Mouse (Mus musculus) mouse embryonic stem cell (cell line): ENCODE results near the gene Osr1.

ENCODE experiments used
- in situ Hi-C, 2 experiments: fragments of 300-500 bp; cut with MboI; formaldehyde crosslinking; loops; 1 replicate in 1 of 2; 3 replicates in 1 of 2; pipeline ENCODE4 v1.14.3; 2019 to 2020; ENCODE audit warnings: low sequenced_read_pairs in 2 of 2, low pct_unique_long_range_greater_than_20kb in 1 of 2, mixed read lengths in 1 of 2; ENCODE audit not compliant: unreplicated experiment in 1 of 2

The Osr1 gene

DNA sequence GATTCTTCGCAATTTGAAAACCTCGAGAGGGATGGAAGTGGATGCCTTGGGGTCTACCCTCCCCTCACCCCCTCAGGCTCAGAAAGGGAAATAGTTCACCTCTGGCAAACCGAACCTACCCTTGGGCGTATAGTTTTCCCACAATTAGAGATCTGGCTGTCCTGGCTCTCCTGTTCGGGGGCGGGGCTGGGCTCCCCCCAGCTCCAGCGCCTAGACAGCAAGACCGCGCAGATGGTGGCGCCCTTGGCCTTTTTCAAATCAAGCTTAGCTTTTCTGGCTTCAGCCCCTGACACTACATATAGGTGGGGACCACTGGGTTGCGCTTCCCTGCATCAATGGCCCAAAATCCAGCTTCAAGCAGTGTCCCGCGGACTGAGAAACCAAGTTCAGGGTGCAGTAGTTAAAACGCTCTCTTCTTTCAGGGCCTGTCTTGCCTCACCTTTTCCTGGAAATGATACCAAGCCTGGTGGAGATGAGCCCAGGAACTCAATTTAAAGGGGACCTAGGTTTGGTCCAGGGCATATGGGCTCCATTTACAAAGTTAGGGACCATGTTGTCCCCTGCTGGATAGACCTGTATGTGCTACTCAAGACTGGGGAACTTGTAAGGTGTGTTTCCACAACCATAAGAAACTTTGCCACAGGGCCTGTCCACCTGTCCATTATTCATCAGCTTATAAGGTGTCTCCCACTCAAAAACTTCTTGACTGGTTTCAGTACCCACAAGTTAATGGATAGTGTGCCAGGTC lies 12.5 kb downstream of the Osr1 start:
- in situ Hi-C loops = loop anchor here (25.0 kb wide), 2 partner anchors 820 to 855 kb away; partner anchors contain the start of gene Sdc1 (in 1 of the 2)

DNA sequence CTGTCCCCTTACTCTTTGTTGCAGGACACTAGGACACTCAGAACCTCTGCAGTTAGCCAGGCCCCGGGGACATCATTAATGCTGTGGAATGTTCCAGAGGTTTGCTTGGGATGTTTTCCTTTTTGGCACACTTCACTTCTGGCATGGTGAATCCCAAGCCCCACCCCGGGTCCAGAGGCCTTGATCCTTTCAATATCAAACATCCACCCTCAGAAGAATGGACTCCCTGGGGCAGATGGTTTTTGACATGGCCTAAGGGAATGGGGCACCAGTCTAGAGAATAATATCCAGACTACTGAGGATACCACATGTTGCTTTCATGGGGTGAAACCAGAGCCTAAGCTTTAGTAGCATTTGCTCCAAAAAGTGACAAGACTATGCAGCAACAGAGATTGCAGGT lies 13.5 kb downstream of the Osr1 start:
- in situ Hi-C loops = loop anchor here (25.0 kb wide), 2 partner anchors 821 to 854 kb away; partner anchors contain the start of gene Sdc1 (in 1 of the 2)

DNA sequence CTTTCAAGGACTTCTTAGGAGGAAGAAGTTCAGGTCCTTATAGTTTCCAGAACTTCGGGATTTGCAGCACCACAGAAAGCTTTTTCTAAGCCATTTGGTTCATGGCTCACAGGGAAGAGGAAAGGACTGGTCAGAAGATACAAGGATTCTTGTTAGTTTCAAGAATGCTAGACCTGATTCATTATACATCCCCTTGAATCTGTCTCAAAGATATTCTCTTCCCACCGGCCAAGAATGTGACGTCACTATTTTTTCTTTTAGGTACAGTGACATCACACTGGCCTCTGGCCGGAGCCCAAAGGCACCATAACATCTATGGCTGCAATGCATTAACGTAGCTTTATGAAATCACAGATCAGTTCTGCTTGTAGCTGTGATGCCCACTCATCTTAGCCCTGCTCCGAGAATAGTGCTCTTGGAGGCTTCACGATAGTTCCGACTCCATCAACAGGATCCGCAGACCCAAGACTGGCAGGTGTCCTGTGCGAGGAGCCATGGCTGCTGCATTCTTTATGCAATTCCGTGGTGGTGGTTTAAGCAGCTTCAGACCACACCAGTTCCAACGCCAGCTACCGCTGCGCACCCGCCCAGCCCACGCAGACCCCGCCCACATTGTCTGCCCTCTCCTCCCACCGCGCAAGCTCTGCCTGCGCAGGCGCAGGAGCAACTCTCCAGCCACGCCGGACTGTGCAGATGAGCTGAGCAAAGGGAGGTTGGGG lies 14.6 kb downstream of the Osr1 start:
- in situ Hi-C loops = loop anchor here (25.0 kb wide), 2 partner anchors 822 to 853 kb away; partner anchors contain the start of gene Sdc1 (in 1 of the 2)

DNA sequence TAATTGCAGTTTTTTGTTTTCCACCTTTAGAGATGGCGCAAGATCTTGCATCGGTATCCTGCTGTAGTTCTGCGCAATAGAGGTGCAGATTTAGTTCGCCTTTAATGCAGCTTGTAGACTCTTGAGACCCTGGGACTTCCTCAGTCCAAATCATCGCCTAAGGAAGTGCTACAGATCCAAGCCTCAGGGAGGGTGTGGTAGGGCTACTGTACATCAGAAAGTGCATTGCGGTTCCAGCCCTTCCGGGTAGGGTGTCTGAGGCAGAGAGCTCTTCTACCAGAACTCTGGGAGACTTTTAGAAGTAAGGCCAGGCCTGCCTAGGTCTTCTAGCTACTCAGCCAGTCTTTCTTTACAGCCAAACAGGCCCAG lies 15.2 kb downstream of the Osr1 start:
- in situ Hi-C loops = loop anchor here (25.0 kb wide), 2 partner anchors 823 to 852 kb away; partner anchors contain the start of gene Sdc1 (in 1 of the 2)

DNA sequence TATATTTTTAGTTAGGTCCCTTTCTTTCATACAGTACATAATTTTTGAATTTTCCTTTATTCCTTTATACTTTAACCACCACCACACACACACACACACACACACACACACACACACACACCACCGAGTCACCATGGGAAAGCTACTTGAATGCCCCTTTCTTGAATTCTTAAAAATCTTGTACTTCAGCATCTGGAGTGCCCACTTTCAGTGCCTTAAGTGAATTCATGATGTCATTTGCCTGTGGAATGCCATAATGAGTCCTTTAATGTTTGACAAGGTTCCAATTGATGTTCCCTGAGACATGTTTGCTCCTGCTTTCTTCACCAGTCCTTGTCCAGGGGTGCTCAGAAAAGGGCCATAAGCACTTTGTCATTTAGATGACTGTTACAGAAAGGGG lies 17.8 kb downstream of the Osr1 start:
- in situ Hi-C loops = loop anchor here (25.0 kb wide), 2 partner anchors 825 to 850 kb away; partner anchors contain the start of gene Sdc1 (in 1 of the 2)

DNA sequence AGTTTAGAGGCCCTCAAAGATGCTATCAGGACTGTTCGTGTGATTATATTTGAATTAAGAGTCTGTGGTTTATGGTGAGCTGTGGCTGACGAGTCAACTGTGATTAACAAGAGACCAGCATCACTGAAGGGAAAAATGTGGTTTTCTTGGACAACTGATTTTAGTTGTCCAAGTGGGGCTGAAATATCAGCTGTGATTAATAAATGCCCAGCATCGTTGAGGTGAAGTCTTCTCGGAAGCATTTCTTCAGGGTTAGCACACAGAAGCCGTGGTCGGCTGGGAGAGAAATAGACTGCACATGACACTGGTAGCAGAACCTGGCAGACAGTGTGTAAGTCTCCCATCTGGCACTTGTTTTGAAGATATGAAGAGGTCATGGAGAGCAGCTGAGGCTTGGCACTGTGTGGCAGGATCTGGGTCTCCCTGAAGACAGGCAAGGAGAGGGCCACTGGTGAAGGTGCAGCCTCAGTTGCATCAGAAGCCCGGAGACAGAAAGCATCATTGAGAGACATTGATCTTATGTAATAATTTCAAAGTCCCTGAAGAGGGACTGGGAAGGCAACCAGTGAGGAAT lies 19.7 kb downstream of the Osr1 start:
- in situ Hi-C loops = loop anchor here (25.0 kb wide), 2 partner anchors 827 to 848 kb away; partner anchors contain the start of gene Sdc1 (in 1 of the 2)

DNA sequence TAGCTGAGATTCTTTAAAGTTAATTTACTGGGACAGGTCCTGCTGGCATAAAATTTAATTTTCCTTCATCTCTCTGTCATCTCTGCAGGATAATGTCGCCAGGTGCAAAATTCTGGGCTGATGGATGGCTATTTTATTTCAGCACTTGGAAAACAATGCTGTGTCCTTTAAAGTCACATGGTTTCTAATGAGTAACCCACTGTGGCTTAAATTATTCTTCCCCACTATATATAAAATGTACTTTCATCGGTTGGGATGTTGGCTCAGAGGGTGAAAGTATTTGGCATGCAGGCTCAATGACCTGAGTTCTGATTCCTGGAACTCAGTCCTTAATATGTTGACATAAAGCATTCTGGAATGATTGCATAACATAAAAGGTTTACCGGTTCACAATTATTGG lies 21.2 kb downstream of the Osr1 start:
- in situ Hi-C loops = loop anchor here (25.0 kb wide), 2 partner anchors 829 to 846 kb away; partner anchors contain the start of gene Sdc1 (in 1 of the 2)

DNA sequence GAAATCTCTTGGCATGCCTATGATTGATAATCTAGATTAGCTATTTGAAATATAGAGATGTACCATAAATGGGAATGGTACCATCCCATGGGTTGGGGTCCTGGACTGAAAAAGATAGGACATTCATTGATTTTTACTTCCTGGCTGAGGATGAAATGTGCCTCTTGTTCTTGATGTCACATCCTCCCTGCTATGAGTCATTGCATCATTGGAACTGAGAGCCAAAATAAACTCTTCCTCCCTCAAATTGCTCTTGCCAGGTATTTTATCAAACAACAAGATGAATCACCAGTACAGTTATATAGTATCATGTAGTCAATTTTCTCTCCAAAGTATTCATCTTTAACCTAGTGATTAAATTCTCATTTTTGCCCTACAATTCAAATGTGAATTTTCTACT lies 28.3 kb downstream of the Osr1 start:
- in situ Hi-C loops = loop anchor here (25.0 kb wide), 2 partner anchors 836 to 839 kb away; partner anchors contain the start of gene Sdc1 (in 1 of the 2)
